Mouse (Mus musculus) bone marrow, adult 2 months (tissue): ENCODE results near the gene Kcnq1. TPM values are rescaled to one million over a fixed set of nuclear protein-coding genes. Genes with fewer than 3 reads are reported as not detected.

Source experiments
- H3K27ac ChIP-seq: fragments of 200-500 bp; 2 replicates; pipeline ENCODE4 v1.5.1; 2012; ENCODE audit warnings: low read depth, mild to moderate bottlenecking, control low read depth, inconsistent platforms, low read length; ENCODE audit not compliant: control insufficient read depth, poor library complexity, insufficient read depth
- H3K4me1 ChIP-seq: fragments of 200-500 bp; 2 replicates; pipeline ENCODE4 v1.6.1; 2011; ENCODE audit warnings: low read length; ENCODE audit not compliant: control insufficient read depth, insufficient read depth
- H3K4me3 ChIP-seq: fragments of 200-500 bp; replicated peaks from 2 replicates; pipeline ENCODE3; 2011; ENCODE audit warnings: mild to moderate bottlenecking, low read depth, low read length, control low read depth; ENCODE audit not compliant: control insufficient read depth
- CTCF ChIP-seq: fragments of 200-500 bp; IDR thresholded peaks from 2 replicates; pipeline ENCODE4 v1.5.1; 2011; ENCODE audit warnings: low read length, control low read depth; ENCODE audit not compliant: control insufficient read depth, insufficient read depth
- POLR2A ChIP-seq: fragments of 200-500 bp; IDR thresholded peaks from 2 replicates; pipeline ENCODE4 v1.6.1; 2011; ENCODE audit warnings: low read depth, mild to moderate bottlenecking, control low read depth, low read length, borderline replicate concordance; ENCODE audit not compliant: control insufficient read depth
- WGBS: fragments of 180-500 bp; shearing (Covaris S2); methylation state at CpG from one replicate; pipeline ENCODE4 v1.1.7; 2018; 5-methylcytosine and 5-hydroxymethylcytosine counted together
- polyA plus RNA-seq: library from polyadenylated mRNA; stranded (reverse); fragments of >200 nt; gene quantifications from 2 replicates; pipeline ENCODE4 v1.2.4, GENCODE M21; 2011; ENCODE audit warnings: low replicate concordance; ENCODE audit not compliant: missing spikeins, insufficient read depth, insufficient read length

Gene Kcnq1
- polyA plus RNA-seq, 1 experiment = 1.3 TPM

- Histone ChIP-seq H3K4me3 (no peak overlapping the region), H3K27ac (no peak overlapping the region), H3K4me1 (no peaks in the 10 kb centered on the region)
- 24% methylated on average over 10 of the region's 10 CpGs for WGBS
- TF ChIP-seq CTCF (no peak), POLR2A (no peak)
These were observed 293.6 kb downstream of the Kcnq1 start for GRCm38 (mm10) chr7:143399756-143400155.

GRCm38 (mm10) chr7:143400599-143400998 lies 294.4 kb downstream of the Kcnq1 start:
- 61% methylated on average over 6 of the region's 6 CpGs for WGBS
- Histone ChIP-seq H3K4me1 (no peaks in the 10 kb centered on the region), H3K27ac (no peak overlapping the region), H3K4me3 (no peak overlapping the region)
- TF ChIP-seq CTCF = no peak
- no peak for TF ChIP-seq POLR2A

- Histone ChIP-seq H3K27ac (no peak overlapping the region), H3K4me3 (no peak overlapping the region), H3K4me1 (no peaks in the 10 kb centered on the region)
- WGBS = 82% methylated on average over 5 of the region's 5 CpGs
- no peak for TF ChIP-seq POLR2A
- TF ChIP-seq CTCF = no peak
These were observed 295.4 kb downstream of the Kcnq1 start for GRCm38 (mm10) chr7:143401429-143402016.

GRCm38 (mm10) chr7:143404296-143404695 lies 298.1 kb downstream of the Kcnq1 start:
- H3K27ac ChIP-seq = no peak overlapping the region
- no peak overlapping the region for H3K4me3 ChIP-seq
- 59% methylated on average over 6 of the region's 6 CpGs for WGBS
- TF ChIP-seq POLR2A = no peak
- TF ChIP-seq CTCF = no peak
- H3K4me1 ChIP-seq = no peaks in the 10 kb centered on the region

GRCm38 (mm10) chr7:143407931-143408501 lies 301.9 kb downstream of the Kcnq1 start:
- no peaks in the 10 kb centered on the region for H3K4me1 ChIP-seq
- no peak overlapping the region for H3K27ac ChIP-seq
- WGBS = 32% methylated on average over 9 of the region's 9 CpGs
- no peak overlapping the region for H3K4me3 ChIP-seq
- TF ChIP-seq POLR2A = no peak
- TF ChIP-seq CTCF = no peak

GRCm38 (mm10) chr7:143408615-143409021 lies 302.5 kb downstream of the Kcnq1 start:
- Histone ChIP-seq H3K4me3 (no peak overlapping the region), H3K4me1 (no peaks in the 10 kb centered on the region), H3K27ac (no peak overlapping the region)
- TF ChIP-seq POLR2A = no peak
- WGBS = 69% methylated on average over 13 of the region's 13 CpGs

GRCm38 (mm10) chr7:143412606-143413005 lies 306.4 kb downstream of the Kcnq1 start:
- WGBS = 67% methylated on average over 6 of the region's 6 CpGs
- Histone ChIP-seq H3K27ac (no peak overlapping the region), H3K4me1 (no peaks in the 10 kb centered on the region), H3K4me3 (no peak overlapping the region)
- no peak for TF ChIP-seq CTCF
- no peak for TF ChIP-seq POLR2A

GRCm38 (mm10) chr7:143415070-143415469 lies 308.9 kb downstream of the Kcnq1 start:
- no peak overlapping the region for H3K4me3 ChIP-seq
- no peak for TF ChIP-seq CTCF
- TF ChIP-seq POLR2A = no peak
- H3K4me1 ChIP-seq = no peaks in the 10 kb centered on the region
- no peak overlapping the region for H3K27ac ChIP-seq
- WGBS = 30% methylated on average over 4 of the region's 4 CpGs

- no peaks in the 10 kb centered on the region for H3K4me1 ChIP-seq
- TF ChIP-seq CTCF = no peak
- TF ChIP-seq POLR2A = no peak
These were observed 310.2 kb downstream of the Kcnq1 start for GRCm38 (mm10) chr7:143416406-143416805.

More at GRCm38 (mm10) chr7:143416406-143416805, 310.2 kb downstream of the Kcnq1 start:
- no peak overlapping the region for H3K27ac ChIP-seq
- no peak overlapping the region for H3K4me3 ChIP-seq
- WGBS = 87% methylated on average over 12 of the region's 12 CpGs
